Mouse (Mus musculus) forebrain, postnatal 0 days (tissue): ENCODE results near the gene Trp73. TPM values are rescaled to one million over a fixed set of nuclear protein-coding genes. Genes with fewer than 3 reads are reported as not detected.
A peak's percentile ranks its signal among the peaks of the same experiment; 100 is the strongest.

ENCODE experiments used
- ATAC-seq: fragments of 200-750 bp; cut with Nextera tagmentation; 2 replicates; pipeline ENCODE4 v1.8.0; 2017; ENCODE audit warnings: mild to moderate bottlenecking, moderate library complexity
- DNase-seq: peaks from one replicate; pipeline ENCODE4 v3.0.0-alpha.2; 2015
- H3K27ac ChIP-seq: fragments of 300-500 bp; sonication (generic); 2 replicates; pipeline ENCODE4 v1.5.1; 2014; ENCODE audit warnings: low read depth, mild to moderate bottlenecking, antibody characterized with exemption, low read length, moderate library complexity, mixed read lengths
- H3K27me3 ChIP-seq: fragments of 300-500 bp; sonication (generic); 2 replicates; pipeline ENCODE4 v1.6.1; 2014; ENCODE audit warnings: mild to moderate bottlenecking, low read length, mixed read lengths; ENCODE audit not compliant: insufficient read depth
- H3K36me3 ChIP-seq: fragments of 300-500 bp; sonication (generic); 2 replicates; pipeline ENCODE4 v1.6.1; 2014; ENCODE audit warnings: mild to moderate bottlenecking, moderate library complexity; ENCODE audit not compliant: insufficient read depth
- H3K4me1 ChIP-seq: fragments of 300-500 bp; sonication (generic); 2 replicates; pipeline ENCODE4 v1.6.1; 2014; ENCODE audit warnings: antibody characterized with exemption; ENCODE audit not compliant: insufficient read depth
- H3K4me2 ChIP-seq: fragments of 300-500 bp; sonication (generic); 2 replicates; pipeline ENCODE4 v1.6.1; 2014; ENCODE audit warnings: low read depth, mild to moderate bottlenecking, moderate library complexity
- H3K4me3 ChIP-seq: fragments of 300-500 bp; sonication (generic); 2 replicates; pipeline ENCODE4 v1.5.1; 2014; ENCODE audit warnings: low read depth, low read length, mixed read lengths
- H3K9ac ChIP-seq: fragments of 300-500 bp; sonication (generic); 2 replicates; pipeline ENCODE4 v1.6.1; 2014; ENCODE audit warnings: mild to moderate bottlenecking
- H3K9me3 ChIP-seq: fragments of 300-500 bp; sonication (generic); 2 replicates; pipeline ENCODE4 v1.6.1; 2016; ENCODE audit warnings: low read length
- CTCF ChIP-seq: sonication (generic); IDR thresholded peaks from 2 replicates; pipeline ENCODE4 v1.5.1; 2016; ENCODE audit warnings: antibody characterized with exemption, control low read depth, low read depth
- WGBS: fragments of 180-500 bp; shearing (Covaris S2); extraction: QIAGEN DNeasy Blood & Tissue Kit; methylation state at CpG from one replicate; pipeline ENCODE4 v1.1.7; 2014; 5-methylcytosine and 5-hydroxymethylcytosine counted together
- polyA plus RNA-seq: library from polyadenylated mRNA; unstranded; fragments of >200 nt; fragmentation: Nextera tagmentation; extraction: Ambion mirVana; gene quantifications from 2 replicates; pipeline ENCODE4 v1.2.1, GENCODE M21; 2015
- total RNA-seq: library from RNA; depleted of rRNA; stranded (reverse); fragments of >200 nt; gene quantifications from 2 replicates; pipeline ENCODE4 v1.2.3, GENCODE M21; 2014

Gene Trp73
- total and polyA plus RNA-seq, 2 experiments from 2014 or later, result 3.9 to 4.1 TPM

DNA sequence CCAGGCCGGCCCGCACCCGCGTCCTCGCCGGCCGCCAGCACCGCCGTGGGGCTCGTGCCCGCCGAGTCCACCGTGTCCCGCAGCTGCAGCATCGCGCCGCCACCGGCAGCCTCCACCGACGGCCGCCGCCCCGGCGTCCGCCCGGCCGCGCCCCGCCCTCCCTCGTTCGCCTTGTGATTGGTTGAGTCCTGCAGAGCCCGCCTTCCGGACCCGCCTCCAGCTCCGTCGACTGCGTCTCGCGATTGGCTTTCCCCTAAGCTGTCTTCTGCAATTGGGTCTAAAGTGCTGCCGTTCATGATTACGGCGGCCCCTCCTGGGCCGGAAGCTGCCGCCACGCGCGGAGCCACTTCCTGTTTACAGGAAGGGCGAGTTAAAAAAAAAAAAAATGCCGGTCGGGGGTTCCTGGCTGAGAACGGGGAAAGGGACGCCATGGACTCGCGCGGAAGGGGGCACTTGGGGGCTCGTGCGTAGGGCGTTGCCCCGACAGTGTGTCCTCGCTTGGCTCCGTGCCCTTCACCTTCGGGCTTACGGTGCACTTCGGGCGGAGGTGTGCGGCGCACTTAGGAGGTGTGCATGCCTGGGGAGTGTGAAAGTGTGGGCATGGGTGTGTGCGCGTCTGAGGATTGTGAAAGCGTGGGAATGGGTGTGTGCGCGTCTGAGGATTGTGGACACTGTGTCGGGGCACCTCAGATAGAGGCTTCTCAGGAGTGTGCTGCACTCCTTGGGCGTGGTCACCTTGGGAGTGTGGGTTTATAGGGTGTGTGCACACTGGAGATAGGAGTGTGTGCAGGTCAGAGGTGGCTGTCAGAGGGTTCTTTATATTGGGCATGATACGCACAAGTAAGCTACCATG is 20.8 kb upstream of the Trp73 start, which contains the start of gene Tprgl:
TSS of gene Tprgl (minus strand) at position 129 of the 853 bp plus-strand sequence.
- H3K4me3 ChIP-seq, result peak within 1 kb of the TSS; percentile 91
- H3K36me3 ChIP-seq, result peaks cover 28% of the 10 kb centered on the region
- H3K4me2 ChIP-seq, result peak within 1 kb of the TSS; percentile 89
- DNase-seq (peak; percentile 97), ATAC-seq (peak; percentile 99)
- peaks cover 14% of the 10 kb centered on the region; the same call in 1 of the 2 replicates for H3K4me1 ChIP-seq
- H3K27me3 ChIP-seq, result no peaks in the 10 kb centered on the region
- H3K9ac ChIP-seq, result peak within 1 kb of the TSS; percentile 66
- no peaks in the 10 kb centered on the region for H3K9me3 ChIP-seq
- TF ChIP-seq CTCF, result no peak
- under 1% methylated on average over 73 of the region's 75 CpGs for WGBS
- H3K27ac ChIP-seq, result peak within 1 kb of the TSS; percentile 72

- WGBS, result 7% methylated on average over 47 of the region's 47 CpGs
- Histone ChIP-seq H3K27ac (peak overlapping the region; percentile 72), H3K4me2 (peak overlapping the region; percentile 76), H3K36me3 (peaks cover 35% of the 10 kb centered on the region), H3K4me3 (peak overlapping the region; percentile 91), H3K4me1 (peaks cover 14% of the 10 kb centered on the region; the same call in 1 of the 2 replicates), H3K9ac (peak overlapping the region; percentile 65), H3K27me3 (no peaks in the 10 kb centered on the region), H3K9me3 (no peaks in the 10 kb centered on the region)
- ATAC-seq (peak; percentile 50), DNase-seq (peak; percentile 43)
- no peak for TF ChIP-seq CTCF
Measured at GRCm38 (mm10) chr4:154159961-154160537, 20.0 kb upstream of the Trp73 start.

DNA sequence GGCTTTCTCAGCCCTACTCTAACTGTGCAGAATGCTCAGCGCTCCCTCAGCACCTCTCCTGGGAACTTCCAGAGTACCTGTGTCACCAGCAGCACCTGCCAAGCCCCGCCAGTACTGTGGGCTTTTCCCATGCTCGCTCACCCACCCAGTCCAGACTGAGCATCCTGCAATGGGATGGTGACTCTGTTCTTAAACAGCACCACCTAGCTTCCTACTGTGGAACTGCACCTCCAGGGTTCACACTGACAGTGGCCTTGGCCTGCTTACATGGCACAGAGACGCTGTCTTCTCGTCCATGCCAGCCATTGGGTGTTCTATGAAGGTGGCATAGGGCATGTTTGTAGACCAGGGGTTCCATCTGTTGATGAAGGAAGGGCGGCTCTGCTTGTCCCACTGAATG is 19.0 kb upstream of the Trp73 start:
- Histone ChIP-seq H3K9me3 (no peaks in the 10 kb centered on the region), H3K4me2 (peak overlapping the region; percentile 76), H3K4me1 (peaks cover 14% of the 10 kb centered on the region; the same call in 1 of the 2 replicates), H3K27me3 (no peaks in the 10 kb centered on the region), H3K9ac (peak overlapping the region; percentile 65; the same call in 1 of the 2 replicates), H3K36me3 (peaks cover 42% of the 10 kb centered on the region), H3K4me3 (peak overlapping the region; percentile 91; the same call in 1 of the 2 replicates), H3K27ac (no peak overlapping the region)
- WGBS, result 19% methylated on average over 6 of the region's 6 CpGs
- peak; percentile 100 for TF ChIP-seq CTCF
- ATAC-seq (peak; percentile 12; the same call in 1 of the 2 replicates), DNase-seq (peak; percentile 88)

GRCm38 (mm10) chr4:154157970-154158662 is 18.1 kb upstream of the Trp73 start:
- H3K36me3 ChIP-seq, result peaks cover 43% of the 10 kb centered on the region
- H3K4me1 ChIP-seq, result peaks cover 14% of the 10 kb centered on the region; the same call in 1 of the 2 replicates
- 89% methylated on average over 14 of the region's 14 CpGs for WGBS
- ATAC-seq, result no peak
- no peak overlapping the region for H3K9ac ChIP-seq
- H3K27me3 ChIP-seq, result no peaks in the 10 kb centered on the region
- no peak for TF ChIP-seq CTCF
- H3K9me3 ChIP-seq, result no peaks in the 10 kb centered on the region
- no peak for DNase-seq
- H3K4me2 ChIP-seq, result no peak overlapping the region
- no peak overlapping the region for H3K27ac ChIP-seq
- H3K4me3 ChIP-seq, result no peak overlapping the region

- Histone ChIP-seq H3K9ac (no peak overlapping the region), H3K4me1 (peaks cover 9% of the 10 kb centered on the region; the same call in 1 of the 2 replicates), H3K27ac (no peak overlapping the region), H3K4me2 (no peak overlapping the region), H3K9me3 (no peaks in the 10 kb centered on the region), H3K27me3 (no peaks in the 10 kb centered on the region), H3K36me3 (peaks cover 61% of the 10 kb centered on the region), H3K4me3 (no peak overlapping the region)
- ATAC-seq, result no peak
- no peak for TF ChIP-seq CTCF
- WGBS, result 87% methylated on average over 7 of the region's 7 CpGs
- no peak for DNase-seq
Measured at GRCm38 (mm10) chr4:154156050-154156449, 16.0 kb upstream of the Trp73 start.

GRCm38 (mm10) chr4:154154104-154154503 is 14.1 kb upstream of the Trp73 start:
- Histone ChIP-seq H3K27ac (no peak overlapping the region), H3K4me2 (no peak overlapping the region), H3K27me3 (no peaks in the 10 kb centered on the region), H3K36me3 (peaks cover 73% of the 10 kb centered on the region), H3K4me3 (no peak overlapping the region), H3K4me1 (peaks cover under 1% of the 10 kb centered on the region; the same call in 1 of the 2 replicates), H3K9me3 (no peaks in the 10 kb centered on the region), H3K9ac (no peak overlapping the region)
- DNase-seq (no peak), ATAC-seq (no peak)
- 74% methylated on average over 11 of the region's 11 CpGs for whole genome bisulfite sequencing
- no peak for TF ChIP-seq CTCF
